Mouse (Mus musculus) stomach, postnatal 0 days (tissue): Measurements from ENCODE around the gene Zfp334.

Experiments
- CTCF ChIP-seq: IDR thresholded peaks from 2 replicates; pipeline ENCODE4 v1.5.1; 2016; ENCODE audit warnings: antibody characterized with exemption, low read depth, mild to moderate bottlenecking, moderate library complexity
- EP300 ChIP-seq: optimal IDR thresholded peaks from 2 replicates; pipeline ENCODE3; 2016; ENCODE audit warnings: antibody characterized with exemption

DNA sequence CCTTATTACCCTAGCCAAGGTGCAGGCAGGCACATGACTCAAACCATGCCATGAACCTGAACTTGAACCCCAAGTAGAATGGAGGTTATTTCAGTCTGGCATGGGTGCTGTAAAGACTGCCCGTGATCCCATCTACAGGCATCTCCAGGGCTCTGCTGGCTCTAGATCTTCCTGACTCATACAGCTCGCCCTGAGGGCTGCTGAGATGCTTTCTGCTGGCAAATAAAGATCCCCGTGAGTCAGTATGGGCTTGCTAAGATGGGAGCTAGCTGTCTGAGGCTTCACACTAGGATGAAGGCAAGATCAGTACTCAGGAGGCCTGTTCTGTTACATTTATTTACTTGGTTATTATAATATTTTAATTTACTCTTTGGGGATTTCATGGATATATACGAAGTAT is 4.1 kb upstream of the Zfp334 start:
- TF ChIP-seq CTCF, result no peak
- no peak for TF ChIP-seq EP300
